Mouse (Mus musculus) lung, adult 2 months (tissue): Measurements from ENCODE around the gene Cdh5. TPM values are rescaled to one million over a fixed set of nuclear protein-coding genes. Genes with fewer than 3 reads are reported as not detected.

Experiments used
- DNase-seq: peaks from one replicate; pipeline ENCODE4 v3.0.0; 2022
- H3K4me1 ChIP-seq: fragments of 200-500 bp; 2 replicates; pipeline ENCODE4 v1.6.1; 2011; ENCODE audit warnings: low read length; ENCODE audit not compliant: control insufficient read depth, insufficient read depth
- H3K4me3 ChIP-seq: fragments of 200-500 bp; replicated peaks from 2 replicates; pipeline ENCODE3; 2011; ENCODE audit warnings: low read depth, mild to moderate bottlenecking, control low read depth, low read length; ENCODE audit errors: extremely low read depth
- CTCF ChIP-seq: fragments of 200-500 bp; IDR thresholded peaks from 2 replicates; pipeline ENCODE4 v1.5.1; 2011; ENCODE audit warnings: mild to moderate bottlenecking, low read length, control low read depth; ENCODE audit not compliant: insufficient read depth
- POLR2A ChIP-seq: fragments of 200-500 bp; IDR thresholded peaks from 2 replicates; pipeline ENCODE4 v1.6.1; 2011; ENCODE audit warnings: low read depth, mild to moderate bottlenecking, control low read depth, low read length, borderline replicate concordance; ENCODE audit errors: extremely low read depth
- WGBS: fragments of 180-500 bp; shearing (Covaris S2); methylation state at CpG from one replicate; pipeline ENCODE4 v1.1.7; 2018; 5-methylcytosine and 5-hydroxymethylcytosine counted together
- polyA plus RNA-seq: library from polyadenylated mRNA; depleted of rRNA; stranded (reverse); fragments of >200 nt; gene quantifications from 2 replicates; pipeline ENCODE4 v1.2.3, GENCODE M21; 2012

The Cdh5 gene
- polyA plus RNA-seq, 1 experiment: 566 TPM

- no peaks in the 10 kb centered on the region for H3K4me1 ChIP-seq
- no peak overlapping the region for H3K4me3 ChIP-seq
- 73% methylated on average over 5 of the region's 5 CpGs for WGBS
- TF ChIP-seq POLR2A: no peak
- TF ChIP-seq CTCF: no peak
- DNase-seq: no peak
Measured at GRCm38 (mm10) chr8:104160731-104161130, 59.3 kb downstream of the Cdh5 start.

DNA sequence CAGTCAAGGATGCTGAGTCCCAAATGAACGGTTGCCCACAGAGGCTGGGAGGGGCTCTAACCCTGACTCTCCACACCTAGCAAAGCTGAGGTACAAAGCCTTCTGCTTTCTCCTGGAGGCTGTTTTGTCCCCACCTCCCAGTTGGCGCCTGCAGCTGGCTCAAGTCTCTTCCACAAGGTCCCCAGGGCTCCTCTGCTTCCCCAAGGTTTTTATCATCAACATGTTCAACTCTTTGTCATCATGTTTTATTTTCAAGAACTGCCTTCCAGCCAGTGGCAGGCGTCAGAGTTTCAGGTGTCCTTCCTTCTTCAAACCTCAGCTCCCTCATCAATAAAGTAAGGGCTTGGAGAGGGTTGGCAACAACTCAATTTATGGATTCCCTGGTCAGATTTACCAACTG, 68.0 kb downstream of the Cdh5 start:
- DNase-seq: no peak
- 85% methylated on average over 3 of the region's 3 CpGs for WGBS
- no peak overlapping the region for H3K4me3 ChIP-seq
- TF ChIP-seq CTCF (no peak), POLR2A (no peak)
- 0 out of 2 replicates have a peak, but pooled peaks cover 3% of the 10 kb centered on the region for H3K4me1 ChIP-seq

DNA sequence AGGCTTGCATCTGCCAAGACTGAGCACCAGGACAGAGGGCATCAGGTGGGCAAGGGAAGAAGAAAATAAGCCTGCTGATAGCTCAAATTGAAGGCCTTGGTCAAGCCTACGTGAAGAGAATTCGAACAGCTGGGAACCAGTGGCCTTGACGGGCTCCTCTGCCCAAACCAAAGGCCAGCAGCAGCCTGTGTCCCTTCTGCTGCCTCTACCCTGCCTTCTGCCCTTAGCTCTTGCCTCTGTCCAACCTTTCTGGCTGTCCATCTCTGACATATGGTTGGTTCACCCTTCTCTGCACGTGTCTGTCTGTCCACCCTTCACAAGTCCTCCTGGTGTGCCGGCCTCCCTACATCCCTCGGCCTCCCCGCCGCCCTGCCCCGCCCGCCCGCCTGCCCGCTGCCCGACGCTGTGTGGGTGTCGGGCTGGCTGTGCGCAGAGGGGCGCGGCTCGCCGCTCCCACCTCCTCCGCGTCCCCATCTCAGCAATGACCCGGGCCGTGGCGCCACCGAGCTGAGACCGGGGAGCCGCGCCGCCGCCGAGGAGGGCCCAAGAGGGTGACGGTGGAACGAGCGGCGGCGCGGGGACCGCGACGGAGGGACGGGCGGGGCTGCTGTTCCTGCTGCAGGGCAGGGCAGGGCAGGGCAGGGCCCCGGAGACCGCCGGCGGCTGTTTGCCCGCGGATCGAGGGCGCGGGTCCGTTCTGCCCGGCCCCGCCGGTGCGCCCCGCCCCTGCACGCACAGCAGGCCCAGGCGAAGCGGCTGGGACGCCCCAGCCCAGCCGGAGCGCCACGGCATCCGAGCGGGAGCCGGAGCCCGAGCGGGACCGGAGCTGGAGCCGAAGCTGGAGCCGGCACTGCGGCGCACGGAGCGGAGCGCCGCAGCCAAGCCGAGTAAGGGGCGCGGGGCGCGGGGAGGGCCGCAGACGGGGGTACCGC, 69.0 kb downstream of the Cdh5 start, which contains the start of gene Bean1:
Bean1 (plus strand) TSS at position 325 of the 932 bp plus-strand sequence.
- Histone ChIP-seq H3K4me1 (0 out of 2 replicates have a peak, but pooled peaks cover 3% of the 10 kb centered on the region), H3K4me3 (peak within 1 kb of the TSS; percentile 19)
- TF ChIP-seq CTCF: no peak
- no peak for TF ChIP-seq POLR2A
- WGBS: 2% methylated on average over 85 of the region's 87 CpGs
- DNase-seq: peak; percentile 17

DNA sequence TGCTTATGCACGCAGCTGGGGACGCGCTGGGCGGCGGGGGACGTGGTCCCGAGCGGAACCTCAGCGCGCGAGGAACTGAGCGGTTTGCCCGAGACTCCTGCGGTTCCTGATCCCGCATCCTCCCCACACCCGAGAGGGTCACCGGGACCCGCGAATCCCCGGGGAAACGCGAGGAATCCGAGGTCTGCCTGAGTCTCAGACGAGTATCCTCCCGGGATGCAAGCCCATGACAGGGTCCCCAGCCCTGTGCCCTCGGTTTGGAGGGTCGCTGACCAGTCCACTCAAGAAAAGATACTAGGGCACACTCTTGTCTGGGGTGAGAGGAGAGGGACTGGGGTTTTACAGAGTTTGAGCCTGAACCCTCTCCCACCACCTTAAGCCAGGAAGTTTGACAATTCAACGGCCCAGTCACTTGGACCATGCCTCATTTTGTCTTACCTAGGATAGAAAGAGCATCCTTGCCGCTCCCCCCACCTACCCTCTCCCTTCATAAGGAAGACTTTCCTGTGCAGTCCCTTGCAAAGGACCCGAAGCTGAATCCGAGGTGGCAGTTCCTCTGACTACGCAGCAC, 69.7 kb downstream of the Cdh5 start:
- Histone ChIP-seq H3K4me3 (no peak overlapping the region), H3K4me1 (peaks cover 7% of the 10 kb centered on the region; the same call in 1 of the 2 replicates)
- TF ChIP-seq CTCF: no peak
- no peak for TF ChIP-seq POLR2A
- no peak for DNase-seq
- 5% methylated on average over 32 of the region's 32 CpGs for WGBS

GRCm38 (mm10) chr8:104172420-104172819, 71.0 kb downstream of the Cdh5 start:
- DNase-seq: no peak
- peaks cover 8% of the 10 kb centered on the region; the same call in 1 of the 2 replicates for H3K4me1 ChIP-seq
- TF ChIP-seq POLR2A (no peak), CTCF (no peak)
- H3K4me3 ChIP-seq: no peak overlapping the region
- 88% methylated on average over 6 of the region's 6 CpGs for WGBS

DNA sequence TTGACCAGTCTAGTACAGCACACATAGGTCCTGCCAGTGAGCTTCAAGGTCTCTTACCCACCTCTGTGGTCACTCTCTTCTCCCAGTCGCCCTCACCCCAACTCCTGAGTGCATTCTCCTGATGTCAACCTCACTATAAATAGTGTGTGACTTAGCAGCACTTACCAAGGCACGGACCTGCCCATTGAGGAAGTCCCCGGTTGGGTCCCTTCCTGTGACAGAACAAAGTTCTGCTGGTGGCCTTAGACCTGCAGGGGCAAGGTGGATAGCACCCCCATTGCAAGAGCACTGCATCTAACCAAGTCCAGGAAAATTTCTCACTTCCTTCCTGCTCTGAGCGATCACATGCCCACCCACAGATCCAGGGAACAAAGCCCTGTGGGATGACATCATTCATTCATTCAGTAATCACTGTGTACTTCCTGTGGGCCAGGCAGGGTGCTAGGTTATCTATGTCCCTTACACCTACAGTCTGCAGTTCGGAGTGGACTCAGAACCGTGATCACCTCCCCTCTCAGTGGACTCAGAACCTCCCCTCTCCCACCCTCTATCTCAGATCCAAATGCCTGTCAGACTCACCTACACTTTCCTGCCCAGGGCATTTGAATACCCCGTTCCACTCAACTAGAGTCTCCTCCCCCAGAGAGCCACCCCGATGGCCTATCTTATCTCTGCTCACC, 74.6 kb downstream of the Cdh5 start:
- TF ChIP-seq POLR2A: no peak
- 40% methylated on average over 8 of the region's 8 CpGs for WGBS
- H3K4me1 ChIP-seq: peaks cover 6% of the 10 kb centered on the region; the same call in 1 of the 2 replicates
- H3K4me3 ChIP-seq: no peak overlapping the region
- no peak for DNase-seq

GRCm38 (mm10) chr8:104177054-104177453, 75.6 kb downstream of the Cdh5 start:
- TF ChIP-seq CTCF (no peak), POLR2A (no peak)

DNA sequence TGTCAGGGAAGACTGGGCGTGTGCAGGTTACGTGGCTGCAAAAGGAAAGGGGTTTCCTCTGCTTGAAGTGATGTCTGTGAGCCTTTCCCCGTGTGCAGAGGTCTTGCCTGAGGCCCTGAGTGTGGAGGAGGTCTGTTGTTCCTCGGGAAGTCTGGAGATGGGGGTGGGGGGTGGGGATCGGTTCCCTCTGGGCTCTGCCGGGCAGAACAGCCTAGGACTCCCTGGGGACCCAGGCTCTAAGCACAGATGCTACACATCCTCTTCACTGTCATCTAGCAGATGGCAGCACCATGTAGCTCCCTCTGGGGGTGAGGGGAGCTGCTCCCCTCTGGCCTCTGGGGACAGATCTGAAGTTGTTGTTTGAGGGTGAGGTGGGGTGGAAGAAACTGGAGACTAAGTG, 83.5 kb downstream of the Cdh5 start:
- WGBS: 40% methylated on average over 6 of the region's 6 CpGs
- DNase-seq: no peak
- H3K4me3 ChIP-seq: no peak overlapping the region
- TF ChIP-seq POLR2A: no peak
- no peak for TF ChIP-seq CTCF
- no peaks in the 10 kb centered on the region for H3K4me1 ChIP-seq

More at GRCm38 (mm10) chr8:104177054-104177453, 75.6 kb downstream of the Cdh5 start:
- H3K4me3 ChIP-seq: no peak overlapping the region
- no peak for DNase-seq
- 83% methylated on average over 4 of the region's 4 CpGs for WGBS
- H3K4me1 ChIP-seq: peaks cover 5% of the 10 kb centered on the region; the same call in 1 of the 2 replicates

GRCm38 (mm10) chr8:104186827-104187226, 85.4 kb downstream of the Cdh5 start:
- no peak for TF ChIP-seq CTCF
- TF ChIP-seq POLR2A: no peak
- no peak for DNase-seq
- no peaks in the 10 kb centered on the region for H3K4me1 ChIP-seq
- 53% methylated on average over 4 of the region's 4 CpGs for WGBS
- H3K4me3 ChIP-seq: no peak overlapping the region
